Mouse (Mus musculus) intestine, postnatal 0 days (tissue): Measurements from ENCODE around the gene Csrnp3. TPM values are rescaled to one million over a fixed set of nuclear protein-coding genes. Genes with fewer than 3 reads are reported as not detected.

Source experiments
- ATAC-seq: fragments of 200-750 bp; cut with Nextera tagmentation; 2 replicates; pipeline ENCODE4 v1.8.0; 2017; ENCODE audit warnings: mild to moderate bottlenecking, moderate TSS enrichment, moderate library complexity
- H3K27ac ChIP-seq: fragments of 300-500 bp; sonication (generic); 2 replicates; pipeline ENCODE4 v1.5.1; 2014; ENCODE audit warnings: mild to moderate bottlenecking, low read depth, low read length, moderate library complexity
- H3K27me3 ChIP-seq: fragments of 300-500 bp; sonication (generic); replicated peaks from 2 replicates; pipeline ENCODE4 v1.6.1; 2014; ENCODE audit warnings: low read length, mixed read lengths; ENCODE audit not compliant: control insufficient read depth, insufficient read depth
- H3K36me3 ChIP-seq: fragments of 300-500 bp; sonication (generic); 2 replicates; pipeline ENCODE4 v1.6.1; 2014; ENCODE audit warnings: mild to moderate bottlenecking, moderate library complexity; ENCODE audit not compliant: control insufficient read depth, insufficient read depth
- H3K4me1 ChIP-seq: fragments of 300-500 bp; sonication (generic); replicated peaks from 2 replicates; pipeline ENCODE4 v1.6.1; 2014; ENCODE audit warnings: antibody characterized with exemption, low read length, mixed read lengths; ENCODE audit not compliant: control insufficient read depth, insufficient read depth
- H3K4me2 ChIP-seq: fragments of 300-500 bp; sonication (generic); replicated peaks from 2 replicates; pipeline ENCODE4 v1.6.1; 2014; ENCODE audit warnings: low read depth, mild to moderate bottlenecking, moderate library complexity
- H3K4me3 ChIP-seq: fragments of 300-500 bp; sonication (generic); 2 replicates; pipeline ENCODE4 v1.5.1; 2014; ENCODE audit warnings: low read depth, low read length
- H3K9ac ChIP-seq: fragments of 300-500 bp; sonication (generic); 2 replicates; pipeline ENCODE4 v1.6.1; 2014; ENCODE audit warnings: mild to moderate bottlenecking, low read depth, low read length
- H3K9me3 ChIP-seq: fragments of 300-500 bp; sonication (generic); 2 replicates; pipeline ENCODE4 v1.6.1; 2016; ENCODE audit warnings: mixed run types; ENCODE audit not compliant: control insufficient read depth
- CTCF ChIP-seq: sonication (generic); IDR thresholded peaks from 2 replicates; pipeline ENCODE4 v1.5.1; 2016; ENCODE audit warnings: low read depth, mild to moderate bottlenecking, control low read depth, antibody characterized with exemption, moderate library complexity
- WGBS: fragments of 180-500 bp; shearing (Covaris S2); extraction: QIAGEN DNeasy Blood & Tissue Kit; methylation state at CpG from one replicate; pipeline ENCODE4 v1.1.7; 2014; 5-methylcytosine and 5-hydroxymethylcytosine counted together
- polyA plus RNA-seq: library from polyadenylated mRNA; unstranded; fragments of >200 nt; fragmentation: Nextera tagmentation; extraction: Ambion mirVana; gene quantifications from 2 replicates; pipeline ENCODE4 v1.2.1, GENCODE M21; 2015

Csrnp3 gene
- polyA plus RNA-seq, 1 experiment from 2014 or later = 0.76 TPM

DNA sequence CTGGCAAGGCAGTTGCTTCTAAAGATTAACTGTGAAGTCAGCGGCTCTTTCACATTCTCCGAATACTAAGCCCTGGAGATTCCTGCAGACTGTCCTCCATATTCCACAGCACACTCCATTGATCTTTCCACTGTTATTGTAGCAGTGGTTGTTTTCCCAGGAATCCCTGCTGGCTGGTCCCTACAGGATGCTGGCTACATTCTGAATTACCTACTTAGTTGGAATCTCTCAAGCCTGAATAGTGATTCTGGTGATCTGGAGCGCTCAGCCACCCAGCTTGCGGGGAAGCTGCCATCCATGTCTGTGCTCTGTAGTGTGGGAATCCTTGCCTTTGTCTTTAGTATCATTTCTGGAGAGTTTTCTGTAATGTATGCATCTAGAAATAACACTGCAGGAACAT lies 51.5 kb downstream of the Csrnp3 start:
- Histone ChIP-seq H3K27me3 (no peaks in the 10 kb centered on the region), H3K9me3 (no peaks in the 10 kb centered on the region), H3K27ac (no peak overlapping the region), H3K4me2 (no peak overlapping the region; the same call in 1 of the 2 replicates), H3K9ac (no peak overlapping the region), H3K4me3 (no peak overlapping the region), H3K36me3 (no peaks in the 10 kb centered on the region), H3K4me1 (no peaks in the 10 kb centered on the region)
- TF ChIP-seq CTCF = no peak
- 50% methylated on average over 4 of the region's 4 CpGs for WGBS
- no peak for ATAC-seq

DNA sequence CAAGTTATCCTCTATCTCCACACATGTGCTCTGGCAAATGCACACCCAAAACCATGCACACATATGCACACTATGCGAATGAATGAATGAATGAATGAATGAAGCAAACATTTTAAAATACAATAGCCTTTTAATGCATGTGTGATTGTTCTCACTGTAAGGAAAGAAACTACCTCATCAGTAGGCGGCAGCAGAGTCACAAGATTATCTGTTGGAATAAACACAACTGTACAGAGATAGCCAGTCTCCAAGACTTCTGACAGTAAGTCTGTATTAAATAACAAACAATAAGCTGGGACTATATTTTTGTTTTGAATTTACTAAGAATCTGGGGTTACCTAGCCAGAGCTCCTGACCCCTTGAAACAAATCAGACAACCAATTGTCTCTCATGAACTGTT lies 53.9 kb downstream of the Csrnp3 start:
- ATAC-seq = no peak
- H3K27ac ChIP-seq = no peak overlapping the region
- whole genome bisulfite sequencing = 92% methylated on average over 2 of the region's 2 CpGs
- H3K9ac ChIP-seq = no peak overlapping the region
- no peak overlapping the region for H3K4me2 ChIP-seq
- no peaks in the 10 kb centered on the region for H3K36me3 ChIP-seq
- no peak overlapping the region for H3K4me3 ChIP-seq
- H3K9me3 ChIP-seq = no peaks in the 10 kb centered on the region
- no peaks in the 10 kb centered on the region for H3K4me1 ChIP-seq
- H3K27me3 ChIP-seq = no peaks in the 10 kb centered on the region
- peak; percentile 22; the same call in 1 of the 2 replicates for TF ChIP-seq CTCF

DNA sequence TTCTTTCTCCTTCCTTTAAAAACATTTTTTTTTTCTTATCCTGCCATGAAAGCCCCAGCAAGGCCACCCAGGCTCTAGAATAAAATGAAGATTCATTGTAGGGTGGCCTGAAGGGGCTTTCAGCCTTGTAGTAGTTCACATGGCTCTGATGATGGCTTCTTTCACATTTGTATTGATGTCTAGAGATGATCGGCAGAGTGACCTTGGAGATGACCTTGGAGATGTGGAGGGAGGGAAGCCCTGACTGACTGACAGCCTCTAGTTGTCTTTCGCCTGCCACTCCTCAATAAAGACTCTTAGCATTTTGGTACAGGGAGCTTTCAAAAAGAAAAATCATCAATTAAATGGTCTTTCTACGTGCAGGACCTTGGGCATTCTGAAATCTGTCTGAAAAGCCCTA lies 63.0 kb downstream of the Csrnp3 start:
- Histone ChIP-seq H3K4me1 (no peaks in the 10 kb centered on the region), H3K4me2 (no peak overlapping the region), H3K9ac (no peak overlapping the region), H3K27ac (no peak overlapping the region), H3K9me3 (no peaks in the 10 kb centered on the region), H3K27me3 (no peaks in the 10 kb centered on the region), H3K36me3 (no peaks in the 10 kb centered on the region), H3K4me3 (no peak overlapping the region)
- 91% methylated on average over 3 of the region's 3 CpGs for WGBS
- ATAC-seq = no peak
- TF ChIP-seq CTCF = no peak

DNA sequence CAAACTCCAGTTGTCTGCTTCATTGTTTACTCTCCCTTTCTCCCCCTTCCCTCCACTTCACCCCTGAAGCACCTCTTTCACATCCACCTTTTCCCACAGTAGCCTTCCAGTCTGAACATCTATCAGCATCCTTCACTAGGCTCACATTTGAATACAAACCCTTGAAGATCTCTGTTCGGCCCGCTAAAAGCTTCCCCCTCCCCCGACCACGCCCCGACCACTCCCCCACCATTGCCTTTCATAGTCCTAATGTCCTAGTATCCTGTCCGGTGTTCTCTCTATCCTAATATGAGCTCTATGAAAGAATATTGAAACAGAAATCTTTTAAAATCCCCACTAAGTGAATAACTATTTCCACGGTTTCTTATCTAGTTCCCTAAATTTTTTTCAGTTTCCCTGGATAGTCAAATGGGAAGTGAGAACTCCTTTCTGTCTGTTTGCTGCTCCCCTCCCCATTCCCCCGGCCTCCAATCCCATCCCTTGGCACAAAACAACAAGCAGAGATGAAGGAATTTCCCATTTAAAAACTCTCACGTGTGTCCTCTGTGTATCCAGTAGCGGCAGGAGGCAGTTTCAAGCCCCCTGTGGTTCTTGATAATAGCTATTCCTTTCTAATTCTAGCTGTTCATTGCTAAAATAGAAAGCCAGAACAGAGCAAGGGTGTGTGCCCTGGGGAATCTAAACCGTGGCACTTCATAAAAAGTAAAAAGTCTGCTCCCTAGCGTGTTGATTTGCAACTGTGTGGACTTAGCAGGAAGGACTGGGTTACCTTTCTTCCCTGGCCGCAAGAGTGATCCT lies 64.4 kb downstream of the Csrnp3 start:
- H3K36me3 ChIP-seq = no peaks in the 10 kb centered on the region
- no peak overlapping the region for H3K27ac ChIP-seq
- no peaks in the 10 kb centered on the region for H3K9me3 ChIP-seq
- no peak for TF ChIP-seq CTCF
- H3K4me3 ChIP-seq = no peak overlapping the region
- H3K27me3 ChIP-seq = no peaks in the 10 kb centered on the region
- no peak for ATAC-seq
- no peaks in the 10 kb centered on the region for H3K4me1 ChIP-seq
- 39% methylated on average over 13 of the region's 13 CpGs for WGBS
- no peak overlapping the region for H3K9ac ChIP-seq
- H3K4me2 ChIP-seq = no peak overlapping the region

DNA sequence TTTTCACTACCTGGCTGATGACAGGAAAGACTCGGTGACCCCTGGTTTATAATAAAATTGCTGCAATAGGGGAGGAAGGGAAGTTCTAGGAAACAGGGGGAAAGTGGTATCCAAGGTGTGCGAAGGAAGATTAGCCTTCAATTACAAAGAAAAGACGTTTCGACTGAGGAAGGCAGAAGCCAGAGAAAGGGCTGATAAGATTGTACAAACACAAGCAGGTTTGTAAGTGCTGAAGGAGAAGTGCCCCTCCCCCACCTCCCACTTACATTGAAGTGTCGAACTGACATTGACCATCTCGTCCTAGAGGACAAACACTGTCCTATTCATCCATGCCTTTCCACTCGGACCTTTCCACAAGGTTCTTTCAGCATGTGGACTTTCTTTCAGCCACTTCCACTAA lies 70.4 kb downstream of the Csrnp3 start:
- no peak for TF ChIP-seq CTCF
- H3K36me3 ChIP-seq = no peaks in the 10 kb centered on the region
- 19% methylated on average over 7 of the region's 7 CpGs for WGBS

DNA sequence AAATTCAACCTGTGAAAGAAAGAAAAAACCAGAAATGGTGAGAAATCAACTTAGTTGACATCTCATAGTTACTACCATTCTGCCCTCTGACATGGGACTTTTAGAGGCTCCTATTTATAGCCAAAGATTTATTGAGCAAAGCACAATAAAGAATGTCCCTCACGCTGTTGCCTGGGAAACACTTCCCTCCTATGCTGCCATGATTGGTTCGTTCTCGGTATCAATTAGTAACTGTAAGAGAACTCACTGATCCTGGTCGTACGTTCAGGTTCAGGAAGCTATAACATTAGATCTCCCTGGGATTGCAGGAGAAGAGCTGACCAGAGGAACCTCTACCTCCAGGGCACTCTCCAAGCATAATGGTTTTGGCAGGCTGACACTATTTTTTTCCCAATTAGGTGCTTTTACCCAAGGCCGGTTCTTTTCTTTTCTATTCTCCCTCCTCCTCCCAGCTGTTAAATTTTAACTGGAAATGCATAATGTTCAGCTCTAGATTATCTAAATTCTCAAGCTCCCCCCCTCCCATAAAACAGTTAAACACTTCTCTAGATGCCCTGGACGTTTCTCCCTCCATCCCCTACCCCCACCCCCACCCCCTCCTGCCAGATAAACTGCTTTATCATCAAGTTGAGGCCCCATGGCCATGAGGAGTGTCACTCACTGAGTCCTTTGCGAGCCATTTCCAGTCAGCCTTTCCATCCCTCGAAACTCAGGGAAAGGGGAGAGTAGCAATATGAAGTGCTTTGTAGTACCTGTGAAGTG lies 75.3 kb downstream of the Csrnp3 start:
- Histone ChIP-seq H3K27ac (no peak overlapping the region), H3K27me3 (no peaks in the 10 kb centered on the region), H3K36me3 (no peaks in the 10 kb centered on the region), H3K9ac (no peak overlapping the region), H3K4me2 (peak overlapping the region; percentile 35), H3K4me3 (no peak overlapping the region), H3K9me3 (no peaks in the 10 kb centered on the region), H3K4me1 (no peaks in the 10 kb centered on the region)
- TF ChIP-seq CTCF = no peak
- no peak for ATAC-seq
- WGBS = 12% methylated on average over 9 of the region's 9 CpGs

More for the DNA sequence above, 70.4 kb downstream of the Csrnp3 start:
- Histone ChIP-seq H3K4me1 (no peaks in the 10 kb centered on the region), H3K9ac (no peak overlapping the region), H3K4me3 (no peak overlapping the region), H3K27ac (no peak overlapping the region), H3K4me2 (no peak overlapping the region), H3K9me3 (no peaks in the 10 kb centered on the region), H3K27me3 (no peaks in the 10 kb centered on the region)
- ATAC-seq = no peak
